Mouse (Mus musculus): ENCODE measurements around the gene Mmp15. TPM values are rescaled to one million over a fixed set of nuclear protein-coding genes. Genes with fewer than 3 reads are reported as not detected.

Mmp15 gene
- polyA plus RNA-seq, 1 experiment: 1.4 TPM

- Histone ChIP-seq H3K4me3 (ENCODE audit: insufficient read depth, low read length) (0 out of 2 replicates have a peak overlapping the region, but pooled peaks have one; percentile 6), H3K4me1 (ENCODE audit: control insufficient read depth, insufficient read depth, low read length) (0 out of 2 replicates have a peak, but pooled peaks cover 3% of the 10 kb centered on the region), H3K27ac (ENCODE audit: insufficient read depth, low read length) (no peak overlapping the region)
- TF ChIP-seq CTCF (IDR thresholded peaks at IDR 0.05; ENCODE audit: borderline replicate concordance, insufficient read depth, low read length) (no peak), POLR2A (IDR thresholded peaks at IDR 0.05; ENCODE audit: low read depth, low read length) (no peak)
Measured at GRCm38 (mm10) chr8:95320224-95321139, 31.6 kb upstream of the Mmp15 start.

- 0 out of 2 replicates have a peak, but pooled peaks cover 3% of the 10 kb centered on the region for H3K4me1 ChIP-seq (ENCODE audit: control insufficient read depth, insufficient read depth, low read length)
- TF ChIP-seq POLR2A (IDR thresholded peaks at IDR 0.05; ENCODE audit: low read depth, low read length) (no peak), CTCF (IDR thresholded peaks at IDR 0.05; ENCODE audit: borderline replicate concordance, insufficient read depth, low read length) (no peak)
Measured at GRCm38 (mm10) chr8:95323201-95323600, 28.9 kb upstream of the Mmp15 start.

GRCm38 (mm10) chr8:95324646-95325045 lies 27.4 kb upstream of the Mmp15 start:
- TF ChIP-seq POLR2A (IDR thresholded peaks at IDR 0.05; ENCODE audit: low read depth, low read length): no peak
- no peak for TF ChIP-seq CTCF (IDR thresholded peaks at IDR 0.05; ENCODE audit: borderline replicate concordance, insufficient read depth, low read length)
- H3K27ac ChIP-seq (ENCODE audit: insufficient read depth, low read length): no peak overlapping the region
- H3K4me1 ChIP-seq (ENCODE audit: control insufficient read depth, insufficient read depth, low read length): 0 out of 2 replicates have a peak, but pooled peaks cover 3% of the 10 kb centered on the region
- H3K4me3 ChIP-seq (ENCODE audit: insufficient read depth, low read length): no peak overlapping the region

More at GRCm38 (mm10) chr8:95323201-95323600, 28.9 kb upstream of the Mmp15 start:
- Histone ChIP-seq H3K27ac (ENCODE audit: insufficient read depth, low read length) (no peak overlapping the region), H3K4me3 (ENCODE audit: insufficient read depth, low read length) (no peak overlapping the region)

- peaks cover 3% of the 10 kb centered on the region; the same call in 1 of the 2 replicates for H3K4me1 ChIP-seq (ENCODE audit: control insufficient read depth, insufficient read depth, low read length)
- TF ChIP-seq CTCF (IDR thresholded peaks at IDR 0.05; ENCODE audit: borderline replicate concordance, insufficient read depth, low read length) (no peak), POLR2A (IDR thresholded peaks at IDR 0.05; ENCODE audit: low read depth, low read length) (no peak)
- H3K4me3 ChIP-seq (ENCODE audit: insufficient read depth, low read length): no peak overlapping the region
- no peak overlapping the region for H3K27ac ChIP-seq (ENCODE audit: insufficient read depth, low read length)
Measured at GRCm38 (mm10) chr8:95326822-95327221, 25.2 kb upstream of the Mmp15 start.

- Histone ChIP-seq H3K27ac (ENCODE audit: insufficient read depth, low read length) (no peak overlapping the region), H3K4me3 (ENCODE audit: insufficient read depth, low read length) (no peak overlapping the region), H3K4me1 (ENCODE audit: control insufficient read depth, insufficient read depth, low read length) (peaks cover 3% of the 10 kb centered on the region; the same call in 1 of the 2 replicates)
- TF ChIP-seq CTCF (IDR thresholded peaks at IDR 0.05; ENCODE audit: borderline replicate concordance, insufficient read depth, low read length): no peak
- no peak for TF ChIP-seq POLR2A (IDR thresholded peaks at IDR 0.05; ENCODE audit: low read depth, low read length)
Measured at GRCm38 (mm10) chr8:95327866-95328465, 24.1 kb upstream of the Mmp15 start.

GRCm38 (mm10) chr8:95330367-95330766 lies 21.7 kb upstream of the Mmp15 start:
- TF ChIP-seq CTCF (IDR thresholded peaks at IDR 0.05; ENCODE audit: borderline replicate concordance, insufficient read depth, low read length) (no peak), POLR2A (IDR thresholded peaks at IDR 0.05; ENCODE audit: low read depth, low read length) (no peak)
- H3K4me3 ChIP-seq (ENCODE audit: insufficient read depth, low read length): peak overlapping the region; percentile 94
- H3K27ac ChIP-seq (ENCODE audit: insufficient read depth, low read length): no peak overlapping the region
- H3K4me1 ChIP-seq (ENCODE audit: control insufficient read depth, insufficient read depth, low read length): no peaks in the 10 kb centered on the region; the same call in 1 of the 2 replicates

- peaks cover 3% of the 10 kb centered on the region; the same call in 1 of the 2 replicates for H3K4me1 ChIP-seq (ENCODE audit: control insufficient read depth, insufficient read depth, low read length)
- TF ChIP-seq CTCF (IDR thresholded peaks at IDR 0.05; ENCODE audit: borderline replicate concordance, insufficient read depth, low read length) (no peak), POLR2A (IDR thresholded peaks at IDR 0.05; ENCODE audit: low read depth, low read length) (no peak)
- H3K4me3 ChIP-seq (ENCODE audit: insufficient read depth, low read length): peak overlapping the region; percentile 94
- H3K27ac ChIP-seq (ENCODE audit: insufficient read depth, low read length): peak overlapping the region; percentile 87
Measured at GRCm38 (mm10) chr8:95331156-95331719, 20.8 kb upstream of the Mmp15 start.

GRCm38 (mm10) chr8:95331720-95332436 lies 20.2 kb upstream of the Mmp15 start, which contains the start of the genes Zfp319 and Usb1:
Zfp319 (minus strand) TSS chr8:95331950.
Usb1 (plus strand) TSS chr8:95332284.
- Histone ChIP-seq H3K4me1 (ENCODE audit: control insufficient read depth, insufficient read depth, low read length) (peaks cover 3% of the 10 kb centered on the region; the same call in 1 of the 2 replicates), H3K27ac (ENCODE audit: insufficient read depth, low read length) (peak within 1 kb of the TSS; percentile 97), H3K4me3 (ENCODE audit: insufficient read depth, low read length) (peak within 1 kb of the TSS; percentile 94)
- TF ChIP-seq POLR2A (IDR thresholded peaks at IDR 0.05; ENCODE audit: low read depth, low read length) (peak; percentile 90), CTCF (IDR thresholded peaks at IDR 0.05; ENCODE audit: borderline replicate concordance, insufficient read depth, low read length) (no peak)
